Mouse (Mus musculus): ENCODE measurements around the gene Gypa. TPM values are rescaled to one million over a fixed set of nuclear protein-coding genes. Genes with fewer than 3 reads are reported as not detected.

Gene Gypa
- polyA plus RNA-seq, 1 experiment from 2014 or later, result 7.7 TPM

- no peaks in the 10 kb centered on the region for H3K9me3 ChIP-seq (ENCODE audit: control insufficient read depth, low read length)
- H3K9ac ChIP-seq (ENCODE audit: low read length), result no peak overlapping the region
- WGBS, result 74% methylated on average over 6 of the region's 6 CpGs
- no peaks in the 10 kb centered on the region for H3K4me1 ChIP-seq (replicated peaks; ENCODE audit: control insufficient read depth, insufficient read depth, low read length)
- H3K36me3 ChIP-seq (ENCODE audit: control insufficient read depth, insufficient read depth, low read length), result no peaks in the 10 kb centered on the region
- no peak overlapping the region for H3K27ac ChIP-seq (ENCODE audit: low read length)
- no peak for ATAC-seq (ENCODE audit: low read depth)
- no peak overlapping the region for H3K4me3 ChIP-seq (ENCODE audit: low read length)
- no peak overlapping the region for H3K4me2 ChIP-seq (ENCODE audit: low read depth, low read length)
- no peaks in the 10 kb centered on the region for H3K27me3 ChIP-seq (ENCODE audit: control insufficient read depth, insufficient read depth, low read depth, low read length)
These were observed 7.7 kb downstream of the Gypa start for GRCm38 (mm10) chr8:80501283-80501682.

GRCm38 (mm10) chr8:80526382-80527355, 33.1 kb downstream of the Gypa start:
- 77% methylated on average over 5 of the region's 5 CpGs for WGBS
- Histone ChIP-seq H3K9me3 (ENCODE audit: control insufficient read depth, low read length) (no peaks in the 10 kb centered on the region), H3K4me3 (ENCODE audit: low read length) (no peak overlapping the region), H3K27ac (ENCODE audit: low read length) (no peak overlapping the region), H3K36me3 (ENCODE audit: control insufficient read depth, insufficient read depth, low read length) (no peaks in the 10 kb centered on the region), H3K4me1 (replicated peaks; ENCODE audit: control insufficient read depth, insufficient read depth, low read length) (no peaks in the 10 kb centered on the region), H3K27me3 (ENCODE audit: control insufficient read depth, insufficient read depth, low read depth, low read length) (no peaks in the 10 kb centered on the region), H3K9ac (ENCODE audit: low read length) (no peak overlapping the region), H3K4me2 (ENCODE audit: low read depth, low read length) (no peak overlapping the region)
- ATAC-seq (ENCODE audit: low read depth), result no peak

- Histone ChIP-seq H3K36me3 (ENCODE audit: control insufficient read depth, insufficient read depth, low read length) (no peaks in the 10 kb centered on the region), H3K9me3 (ENCODE audit: control insufficient read depth, low read length) (no peaks in the 10 kb centered on the region), H3K4me3 (ENCODE audit: low read length) (no peak overlapping the region), H3K4me2 (ENCODE audit: low read depth, low read length) (no peak overlapping the region), H3K9ac (ENCODE audit: low read length) (no peak overlapping the region), H3K27me3 (ENCODE audit: control insufficient read depth, insufficient read depth, low read depth, low read length) (no peaks in the 10 kb centered on the region), H3K27ac (ENCODE audit: low read length) (no peak overlapping the region), H3K4me1 (replicated peaks; ENCODE audit: control insufficient read depth, insufficient read depth, low read length) (no peaks in the 10 kb centered on the region)
- no peak for ATAC-seq (ENCODE audit: low read depth)
- 89% methylated on average over 3 of the region's 3 CpGs for WGBS
These were observed 48.3 kb downstream of the Gypa start for GRCm38 (mm10) chr8:80541836-80542235.

GRCm38 (mm10) chr8:80550436-80550835, 56.9 kb downstream of the Gypa start:
- no peak overlapping the region for H3K4me2 ChIP-seq (ENCODE audit: low read depth, low read length)
- no peak for ATAC-seq (ENCODE audit: low read depth)
- no peaks in the 10 kb centered on the region for H3K4me1 ChIP-seq (replicated peaks; ENCODE audit: control insufficient read depth, insufficient read depth, low read length)
- H3K27me3 ChIP-seq (ENCODE audit: control insufficient read depth, insufficient read depth, low read depth, low read length), result no peaks in the 10 kb centered on the region
- no peaks in the 10 kb centered on the region for H3K9me3 ChIP-seq (ENCODE audit: control insufficient read depth, low read length)
- no peak overlapping the region for H3K9ac ChIP-seq (ENCODE audit: low read length)
- no peak overlapping the region for H3K27ac ChIP-seq (ENCODE audit: low read length)
- H3K36me3 ChIP-seq (ENCODE audit: control insufficient read depth, insufficient read depth, low read length), result no peaks in the 10 kb centered on the region
- H3K4me3 ChIP-seq (ENCODE audit: low read length), result no peak overlapping the region

- ATAC-seq (ENCODE audit: low read depth), result no peak
- H3K4me1 ChIP-seq (replicated peaks; ENCODE audit: control insufficient read depth, insufficient read depth, low read length), result no peaks in the 10 kb centered on the region
- no peak overlapping the region for H3K9ac ChIP-seq (ENCODE audit: low read length)
- 69% methylated on average over 3 of the region's 3 CpGs for WGBS
- H3K4me3 ChIP-seq (ENCODE audit: low read length), result no peak overlapping the region
- no peaks in the 10 kb centered on the region for H3K9me3 ChIP-seq (ENCODE audit: control insufficient read depth, low read length)
- H3K36me3 ChIP-seq (ENCODE audit: control insufficient read depth, insufficient read depth, low read length), result no peaks in the 10 kb centered on the region
- H3K27ac ChIP-seq (ENCODE audit: low read length), result no peak overlapping the region
- H3K4me2 ChIP-seq (ENCODE audit: low read depth, low read length), result no peak overlapping the region
- no peaks in the 10 kb centered on the region for H3K27me3 ChIP-seq (ENCODE audit: control insufficient read depth, insufficient read depth, low read depth, low read length)
These were observed 57.7 kb downstream of the Gypa start for GRCm38 (mm10) chr8:80551303-80551702.

- ATAC-seq (ENCODE audit: low read depth), result no peak
- Histone ChIP-seq H3K9ac (ENCODE audit: low read length) (no peak overlapping the region), H3K4me3 (ENCODE audit: low read length) (no peak overlapping the region), H3K27ac (ENCODE audit: low read length) (no peak overlapping the region), H3K36me3 (ENCODE audit: control insufficient read depth, insufficient read depth, low read length) (no peaks in the 10 kb centered on the region), H3K4me2 (ENCODE audit: low read depth, low read length) (no peak overlapping the region), H3K27me3 (ENCODE audit: control insufficient read depth, insufficient read depth, low read depth, low read length) (no peaks in the 10 kb centered on the region), H3K9me3 (ENCODE audit: control insufficient read depth, low read length) (no peaks in the 10 kb centered on the region), H3K4me1 (replicated peaks; ENCODE audit: control insufficient read depth, insufficient read depth, low read length) (no peaks in the 10 kb centered on the region)
- WGBS, result 75% methylated on average over 2 of the region's 2 CpGs
These were observed 61.4 kb downstream of the Gypa start for GRCm38 (mm10) chr8:80554991-80555390.

Other genes starting within 250 kb of the Gypa start
- 0.06 and 0.18 TPM in 2 replicates for gene Frem3, start 117.3 kb downstream of the Gypa start, polyA plus RNA-seq (2015; fragmentation: Nextera tagmentation; extraction: Ambion mirVana)
- gene Smarca5, start 245.7 kb downstream of the Gypa start, polyA plus RNA-seq (2015; fragmentation: Nextera tagmentation; extraction: Ambion mirVana), result 53.0 and 58.7 TPM in 2 replicates